Mouse (Mus musculus) ES-E14 (cell line): Measurements from ENCODE around the gene Slc4a4.

ENCODE experiments used
- HCFC1 ChIP-seq: IDR thresholded peaks from 2 replicates; pipeline ENCODE4 v1.6.1; 2012; ENCODE audit warnings: low read length, inconsistent platforms, borderline replicate concordance; ENCODE audit not compliant: insufficient read depth
- MAFK ChIP-seq: IDR thresholded peaks from 2 replicates; pipeline ENCODE4 v1.6.1; 2014; ENCODE audit warnings: mild to moderate bottlenecking, low read depth, low read length, inconsistent platforms; ENCODE audit not compliant: insufficient read depth
- ZC3H11A ChIP-seq: IDR thresholded peaks from 2 replicates; pipeline ENCODE4 v1.6.1; 2012; ENCODE audit warnings: low read depth, mild to moderate bottlenecking, inconsistent platforms, low read length, borderline replicate concordance

- TF ChIP-seq MAFK (no peak), HCFC1 (no peak), ZC3H11A (no peak)
Observed at GRCm38 (mm10) chr5:88975694-88976093, 89.1 kb downstream of the Slc4a4 start.
